Mouse (Mus musculus): ENCODE measurements at regions not wholly inside any gene's neighbourhood (a gene's known extent, or its start where the extent isn't known, plus 50 kb on each side); places are given as distances from the start of the nearest gene placed in this dataset.

DNA sequence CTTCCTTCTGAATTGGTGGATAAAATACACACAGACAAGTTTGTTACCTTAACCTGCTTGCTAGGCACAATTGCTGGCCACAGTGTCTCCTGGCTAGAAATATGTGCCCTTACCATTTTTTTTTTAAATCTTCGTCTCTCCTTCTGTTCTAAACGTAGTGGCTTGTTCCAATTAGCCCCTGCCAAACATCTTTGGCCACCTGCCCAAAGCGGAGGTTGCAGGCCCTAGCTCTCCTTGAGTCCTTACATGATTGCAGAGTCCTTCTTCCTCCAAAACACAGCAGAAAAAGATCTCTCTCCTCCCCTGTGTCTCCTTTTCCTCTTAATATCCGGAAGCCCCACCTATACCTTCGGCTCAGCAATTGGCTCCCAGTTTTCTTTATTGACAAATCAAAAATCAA, 986.8 kb downstream of the Robo2 start:
- DNase-seq (ENCODE audit: low spot score in 2 of 2) = no peak

DNA sequence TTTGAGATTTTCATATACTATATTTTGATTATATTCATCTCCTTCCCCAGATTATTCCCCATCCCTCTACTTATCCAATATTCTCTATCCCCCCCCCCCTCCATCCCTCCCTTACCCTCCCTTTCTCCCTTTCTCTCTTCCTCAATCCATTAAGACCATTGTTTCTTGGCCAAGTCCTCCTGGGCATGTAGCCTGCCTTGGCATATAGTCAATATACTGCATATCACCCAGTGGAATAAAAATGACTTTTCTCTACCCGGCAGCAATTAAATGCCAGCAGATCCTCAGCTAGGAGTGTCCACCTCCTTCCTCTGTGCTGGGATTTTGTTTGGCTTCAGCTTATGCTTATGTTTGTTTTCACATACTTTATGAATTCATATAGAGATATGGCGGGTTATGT, 987.3 kb downstream of the Robo2 start:
- DNase-seq (ENCODE audit: low spot score in 2 of 2) = no peak

DNA sequence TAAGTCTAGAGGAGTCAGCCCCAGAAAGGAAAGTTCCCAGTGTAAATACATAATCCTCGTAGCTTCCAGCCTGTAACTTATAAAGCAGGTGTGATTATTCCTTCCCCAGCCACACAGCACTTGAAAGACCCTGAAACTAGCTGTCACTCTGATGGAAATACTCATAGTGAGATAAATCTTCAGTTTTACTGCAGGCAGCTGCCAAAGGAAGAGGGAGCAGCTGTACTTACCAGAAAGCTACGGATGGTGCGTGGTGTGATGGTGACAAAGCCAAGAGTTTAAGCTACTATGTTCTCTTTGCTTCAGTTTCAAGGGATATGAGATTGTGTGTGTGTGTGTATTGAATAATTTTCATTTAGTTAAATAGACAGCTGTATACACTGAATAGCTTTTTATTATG, 1007.1 kb downstream of the Robo2 start:
- DNase-seq (ENCODE audit: low spot score in 2 of 2) = no peak

DNA sequence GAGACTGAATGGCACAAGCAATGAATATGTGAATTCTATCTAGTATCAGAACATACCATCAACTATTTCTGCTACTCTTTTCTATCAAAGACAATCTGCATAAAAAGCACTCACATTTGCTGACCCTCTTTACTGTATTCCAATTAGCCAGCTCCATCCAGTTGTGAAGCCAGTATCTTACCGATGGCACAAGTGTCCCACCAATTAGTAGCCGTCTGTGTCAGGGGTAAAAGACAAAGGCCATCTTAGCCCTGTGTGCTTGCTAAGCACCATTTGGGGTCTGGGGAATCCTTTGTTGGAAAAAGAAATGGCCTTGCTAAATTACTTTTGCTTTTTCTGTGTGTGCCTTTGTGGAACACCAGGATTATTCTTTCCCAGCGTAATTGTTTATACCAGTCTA, 1007.5 kb downstream of the Robo2 start:
- DNase-seq (ENCODE audit: low spot score in 2 of 2) = no peak

DNA sequence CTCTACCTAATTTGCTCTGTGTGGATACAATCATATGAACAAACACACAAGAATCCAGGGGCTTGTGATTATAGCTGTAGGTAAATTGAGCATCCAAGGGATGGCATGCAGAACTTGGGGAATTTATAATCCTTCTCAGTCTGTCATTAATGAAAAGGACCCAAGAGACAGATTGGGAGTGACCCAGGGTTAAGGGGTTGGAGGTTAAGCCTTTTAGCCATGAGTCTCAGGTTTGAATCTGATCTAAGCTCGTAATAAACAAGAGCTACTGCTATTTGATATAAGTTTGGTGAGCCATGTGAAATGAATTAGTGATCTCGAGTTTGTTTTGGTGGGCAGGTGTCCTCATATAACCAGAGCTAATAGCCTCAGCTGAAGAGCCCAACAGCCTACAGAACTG, 1032.6 kb downstream of the Robo2 start:
- DNase-seq (ENCODE audit: low spot score in 2 of 2) = no peak

DNA sequence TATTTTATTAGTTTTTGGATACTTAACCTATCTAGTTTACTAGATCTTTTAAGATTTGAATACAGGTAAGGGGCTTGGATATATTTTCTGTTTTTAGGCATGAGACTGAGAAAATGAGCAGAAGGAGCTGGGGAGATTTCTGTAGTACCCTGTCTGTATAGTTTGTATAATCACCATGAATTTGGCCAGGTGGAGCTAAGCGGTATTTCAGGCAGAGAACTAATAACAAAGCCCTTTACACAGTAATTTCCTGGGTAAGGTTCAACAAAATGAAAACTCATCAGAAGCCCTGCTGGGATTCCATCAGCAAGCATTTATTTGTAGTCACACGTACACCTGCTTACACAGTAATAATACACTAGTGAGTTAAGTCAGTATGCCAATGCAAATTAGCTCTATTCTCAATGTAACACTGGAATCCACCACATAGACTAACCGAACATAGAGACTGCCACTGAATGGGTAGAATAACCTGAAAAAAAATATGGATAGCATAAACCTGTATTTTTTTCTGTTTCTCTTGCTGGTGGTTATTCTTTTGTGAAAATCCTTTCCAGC, 1036.9 kb downstream of the Robo2 start:
- DNase-seq (ENCODE audit: low spot score in 2 of 2) = no peak

DNA sequence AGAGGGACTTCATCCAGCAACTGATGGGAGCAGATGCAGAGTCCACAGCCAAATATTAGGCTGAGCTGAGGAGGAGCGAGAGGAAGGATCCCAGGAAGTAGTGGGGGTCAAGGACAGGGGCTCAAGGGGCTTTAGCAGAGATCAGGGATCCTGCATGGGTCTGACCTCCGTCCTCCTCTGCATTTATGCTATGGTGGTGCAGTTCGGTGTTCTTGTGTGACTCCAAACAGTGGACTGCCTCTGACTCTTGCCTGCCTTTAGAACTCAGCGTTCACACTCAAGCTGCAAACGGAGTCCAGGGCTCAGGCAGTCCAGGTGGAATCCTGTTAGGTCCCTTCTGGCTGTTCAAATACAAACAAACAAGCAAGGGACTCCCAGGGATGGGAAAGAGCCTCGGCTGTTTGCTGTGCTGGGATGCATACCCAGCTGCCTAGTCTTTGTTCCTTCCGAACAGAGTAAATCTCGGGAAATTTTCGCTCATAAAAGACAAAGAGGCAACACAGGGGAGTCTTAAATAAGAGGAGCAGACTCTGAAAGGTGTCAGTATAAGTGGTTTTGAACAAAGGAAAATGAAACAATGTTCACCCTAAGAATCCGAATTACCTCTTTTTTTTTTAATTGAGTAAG, 1042.9 kb downstream of the Robo2 start:
- DNase-seq (ENCODE audit: low spot score in 2 of 2) = no peak

DNA sequence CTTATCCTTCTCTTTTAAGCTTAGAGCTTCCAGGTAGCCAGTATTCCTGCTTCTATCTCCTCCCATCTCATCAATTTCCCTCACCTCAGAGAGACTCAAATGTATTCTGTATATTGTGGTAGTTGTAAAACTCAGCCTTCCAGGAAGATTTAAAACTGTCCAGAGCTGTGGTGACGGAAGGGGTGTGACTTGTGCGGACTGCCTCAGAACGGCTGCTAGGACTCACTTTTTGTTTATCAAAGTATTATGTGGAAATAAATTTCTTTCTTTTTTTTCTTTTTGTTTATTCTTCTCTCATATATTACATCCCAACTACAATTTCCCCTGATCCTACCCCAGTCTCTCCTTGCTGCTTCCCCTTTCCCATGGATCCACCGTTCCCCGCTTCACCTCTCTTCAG, 1043.7 kb downstream of the Robo2 start:
- no peak for DNase-seq (ENCODE audit: low spot score in 2 of 2)

DNA sequence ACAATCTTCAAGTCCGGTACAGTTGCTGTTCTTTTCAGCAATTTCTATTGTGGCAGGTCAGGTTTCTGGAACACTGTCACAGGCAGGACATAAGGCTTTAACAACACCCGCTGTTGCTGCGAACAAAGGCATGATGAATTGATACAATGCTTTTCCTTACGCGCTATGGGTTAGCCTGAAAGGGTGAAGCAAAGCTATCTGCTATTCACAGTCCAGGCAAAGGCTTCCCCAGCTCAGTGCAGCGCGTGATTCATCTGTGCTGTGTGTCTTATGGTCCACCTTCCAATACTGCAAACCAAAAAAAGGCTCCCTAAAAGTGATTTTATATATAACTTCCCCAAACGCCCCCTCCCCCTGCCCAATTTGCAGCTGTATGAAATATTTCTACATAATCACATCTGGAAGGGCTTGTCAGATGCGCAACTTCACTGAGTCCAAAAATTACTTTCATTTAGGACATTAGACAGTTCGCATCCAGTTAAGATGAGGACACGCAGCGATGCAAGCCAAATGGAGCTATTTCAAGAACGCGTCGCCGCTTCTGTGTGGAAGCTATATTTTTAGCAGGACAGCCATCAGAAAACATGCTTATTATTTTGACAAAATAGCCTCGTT, 1044.3 kb downstream of the Robo2 start:
- DNase-seq (ENCODE audit: low spot score in 2 of 2) = no peak

DNA sequence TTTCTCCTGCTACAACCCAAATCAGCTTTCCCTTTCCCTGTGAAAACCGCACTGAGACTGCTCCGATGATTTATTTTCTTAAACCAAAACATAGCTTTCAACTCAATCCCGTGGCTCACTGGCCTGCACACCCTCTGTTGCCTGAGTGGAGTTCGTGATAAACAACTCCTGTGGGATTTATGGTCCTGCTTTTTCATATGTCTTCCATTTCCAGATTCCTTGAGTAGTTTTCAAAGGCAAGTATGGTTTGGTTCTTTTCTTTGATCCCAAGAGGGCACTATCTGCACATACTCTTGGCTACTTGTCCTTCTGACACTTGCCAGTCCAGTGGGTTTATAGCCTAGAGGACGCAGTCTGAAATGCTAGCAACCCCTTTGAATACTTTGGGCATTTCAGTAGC, 1042.6 kb downstream of the Robo1 start:
- no peak for DNase-seq (ENCODE audit: low spot score in 2 of 2)

DNA sequence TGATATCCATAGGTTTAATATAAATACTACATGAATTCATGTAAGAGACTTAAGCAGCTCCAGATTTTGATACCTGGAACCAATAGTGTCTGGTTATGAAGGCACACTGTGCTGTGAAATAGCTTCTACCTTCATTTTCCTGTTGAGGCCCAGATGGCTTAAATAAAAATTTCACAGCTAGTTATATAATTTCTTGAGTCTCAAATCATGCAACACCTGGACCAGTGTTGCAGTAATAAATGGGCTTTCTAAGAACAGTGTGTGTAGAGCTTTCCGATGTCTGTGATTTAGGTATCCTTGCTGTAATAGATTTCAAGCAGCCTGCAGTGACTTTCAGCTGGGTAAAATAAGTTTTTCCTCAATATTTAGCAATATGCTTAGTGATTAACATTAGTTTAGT, 1035.8 kb downstream of the Robo1 start:
- DNase-seq (ENCODE audit: low spot score in 2 of 2) = no peak

DNA sequence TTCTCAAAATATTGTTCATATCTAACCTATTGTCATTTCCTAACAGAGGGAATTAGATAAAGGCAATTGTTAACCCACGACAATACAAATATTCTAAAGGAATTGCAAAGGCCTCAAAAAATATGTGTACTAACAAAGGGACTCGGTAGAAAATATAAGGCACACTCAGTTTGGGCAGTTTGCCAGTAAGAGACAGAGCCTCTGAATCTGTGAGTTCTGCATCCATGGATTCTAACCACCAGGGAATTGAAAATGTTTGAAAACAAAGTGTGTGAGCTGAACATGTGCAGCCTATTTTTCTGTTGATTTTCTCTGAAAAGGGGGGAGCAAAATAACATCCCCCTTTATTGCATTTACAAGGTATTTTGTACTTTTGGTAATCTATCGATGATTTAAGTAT, 1035.4 kb downstream of the Robo1 start:
- no peak for DNase-seq (ENCODE audit: low spot score in 2 of 2)

DNA sequence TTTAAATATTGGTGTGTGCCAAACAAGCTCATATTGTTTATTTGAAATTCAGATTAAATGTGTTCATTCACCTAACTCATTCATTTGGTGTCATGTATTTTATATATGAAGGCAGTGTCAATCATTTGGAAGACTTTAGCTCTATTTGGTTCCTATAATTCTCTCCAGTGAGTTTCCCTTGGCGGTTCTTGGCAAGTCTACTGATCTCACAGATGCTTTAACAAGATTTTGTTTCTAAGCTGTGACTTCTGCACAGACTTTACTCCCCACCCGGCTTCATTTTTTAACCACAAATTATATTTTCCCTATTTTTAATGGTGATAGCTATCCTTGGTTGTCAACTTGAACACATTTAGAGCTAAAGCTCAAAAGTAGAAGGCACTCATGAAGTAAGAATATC, 1009.5 kb downstream of the Robo1 start:
- DNase-seq (ENCODE audit: low spot score in 2 of 2) = no peak

DNA sequence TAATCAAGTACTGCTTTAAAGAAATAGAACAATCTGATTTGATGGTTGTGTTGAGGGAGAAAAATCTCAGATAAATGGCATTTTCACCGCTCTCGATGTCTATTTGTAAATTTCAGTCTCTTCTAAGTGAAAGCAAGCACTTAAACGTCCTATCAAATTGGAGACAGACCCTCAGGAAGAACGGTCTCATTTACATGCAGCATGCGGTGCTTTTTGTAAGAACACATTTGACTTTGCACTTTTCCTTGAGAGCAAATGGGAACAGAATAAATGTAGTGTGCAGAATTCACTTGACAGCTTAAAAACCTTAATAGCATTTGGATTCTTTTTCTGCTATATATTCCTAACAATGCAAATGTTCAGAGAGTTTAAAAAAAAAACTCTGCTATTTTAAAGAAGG, 1002.0 kb downstream of the Robo1 start:
- no peak for DNase-seq (ENCODE audit: low spot score in 2 of 2)

DNA sequence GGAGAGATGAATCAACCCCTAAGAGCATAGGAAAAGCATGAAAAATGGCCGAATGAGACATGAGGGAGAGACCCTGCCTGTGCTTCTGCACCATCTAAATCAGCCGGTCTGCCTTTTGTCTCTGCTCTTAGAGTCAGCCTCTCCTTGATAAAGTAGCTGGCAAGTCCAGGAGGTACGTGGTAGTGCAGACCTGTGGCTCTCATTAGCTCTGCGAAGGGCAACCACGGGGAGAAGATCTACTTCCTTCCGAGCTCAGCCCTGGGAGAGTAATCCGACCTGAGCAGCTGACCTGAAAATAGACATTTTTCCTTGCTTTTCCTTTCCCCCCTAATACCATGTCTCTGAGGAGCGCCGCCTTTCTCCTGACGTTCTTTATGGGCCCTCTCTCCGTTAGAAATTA, 971.8 kb downstream of the Robo1 start:
- no peak for DNase-seq (ENCODE audit: low spot score in 2 of 2)

DNA sequence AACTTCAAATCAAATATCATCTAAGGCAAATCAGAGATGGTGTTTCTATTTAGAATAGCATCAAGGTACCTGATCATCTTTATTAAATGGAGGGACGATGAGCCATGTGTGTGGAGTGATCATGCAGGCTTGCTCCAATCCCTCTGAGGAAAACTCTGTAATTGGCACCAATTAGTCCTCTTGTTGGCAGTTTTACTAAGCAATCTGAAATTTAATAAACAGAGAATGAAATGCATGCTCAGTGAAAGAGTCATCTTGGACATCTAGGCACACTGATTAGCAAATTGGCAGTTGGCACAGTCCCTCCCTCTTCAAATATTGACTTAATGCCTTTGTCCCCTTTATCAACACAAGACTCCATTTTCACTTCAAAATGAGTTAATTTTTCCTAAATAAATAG, 951.6 kb downstream of the Robo1 start:
- no peak for DNase-seq (ENCODE audit: low spot score in 2 of 2)

DNA sequence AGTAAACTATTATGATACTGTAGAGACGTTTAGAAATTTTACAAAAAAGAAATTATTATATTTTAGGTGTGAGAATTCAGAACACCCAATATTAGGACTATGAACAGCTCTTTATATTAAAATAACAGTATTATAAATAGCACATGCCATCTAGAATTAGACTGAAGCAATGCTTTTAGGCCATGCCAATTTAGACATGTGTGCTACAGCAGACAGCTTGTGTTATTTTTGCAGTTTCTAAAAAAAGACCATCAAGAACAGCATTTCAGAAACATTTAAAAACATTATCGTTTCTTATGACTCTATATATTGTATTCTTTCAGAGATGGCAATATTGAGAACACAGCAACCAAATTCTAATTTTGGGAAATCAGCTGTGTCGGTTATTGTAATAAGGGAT, 951.2 kb downstream of the Robo1 start:
- no peak for DNase-seq (ENCODE audit: low spot score in 2 of 2)

DNA sequence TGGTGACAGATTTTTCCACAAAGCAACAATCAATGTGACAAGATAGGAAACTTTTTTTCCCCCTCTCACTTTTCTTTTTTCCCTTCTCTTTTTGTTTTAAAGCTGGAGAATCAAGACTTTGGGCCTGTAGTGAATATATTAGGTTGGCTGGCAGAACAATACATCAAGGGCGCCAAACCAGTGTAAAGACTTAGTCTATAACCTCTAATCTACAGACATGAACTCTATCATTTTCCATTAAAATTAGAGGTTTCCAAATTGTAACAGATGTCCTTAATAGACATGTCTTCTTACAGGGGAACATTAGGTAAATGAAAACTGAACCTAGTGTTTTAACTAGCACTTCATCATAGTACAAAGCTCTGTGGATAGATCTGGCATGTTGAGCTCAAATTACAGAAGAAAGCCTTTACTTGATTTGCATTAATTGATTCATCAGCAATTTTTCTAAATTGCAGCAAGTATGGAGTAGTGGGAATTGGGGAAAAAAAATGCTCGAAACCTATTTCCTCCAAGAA, 937.0 kb downstream of the Robo1 start:
- DNase-seq (ENCODE audit: low spot score in 2 of 2) = no peak

DNA sequence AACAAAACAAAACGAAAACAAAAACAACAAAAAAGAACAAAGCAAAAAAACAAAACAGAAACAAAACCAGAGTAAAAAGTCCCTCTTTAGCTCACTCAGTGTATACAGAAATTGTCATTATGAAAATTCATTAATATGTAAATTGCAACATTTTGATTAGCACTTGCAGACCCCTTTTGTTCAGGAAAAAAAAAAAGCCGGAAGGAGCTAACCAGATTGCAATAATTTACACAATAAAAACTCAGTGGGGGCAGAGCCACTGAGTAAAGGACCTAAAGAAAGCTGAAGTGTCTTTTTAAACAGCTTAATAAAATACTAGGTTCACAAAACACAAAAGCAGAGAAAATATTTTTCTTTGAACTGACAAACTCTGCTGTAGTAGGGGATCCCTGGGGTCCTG, 922.5 kb downstream of the Robo1 start:
- no peak for DNase-seq (ENCODE audit: low spot score in 2 of 2)

DNA sequence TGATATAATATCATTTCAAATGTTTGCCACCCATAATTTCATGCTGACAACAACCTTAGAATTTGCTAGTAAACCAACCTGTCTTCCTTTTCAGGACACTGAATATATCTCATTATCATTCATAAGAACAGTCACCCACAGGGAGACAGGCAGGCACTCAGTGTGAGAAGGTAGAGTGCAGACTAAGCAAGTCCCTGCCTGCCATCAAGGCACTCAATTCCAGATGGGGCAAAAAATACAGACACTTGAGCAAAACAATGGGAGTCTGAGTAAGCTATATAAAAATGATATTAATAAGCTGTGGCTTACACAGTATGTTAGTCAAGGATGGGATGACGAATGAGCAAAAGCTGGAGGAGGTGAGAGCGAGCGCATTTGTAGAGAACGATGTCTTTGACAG, 909.4 kb downstream of the Robo1 start:
- no peak for DNase-seq (ENCODE audit: low spot score in 2 of 2)

DNA sequence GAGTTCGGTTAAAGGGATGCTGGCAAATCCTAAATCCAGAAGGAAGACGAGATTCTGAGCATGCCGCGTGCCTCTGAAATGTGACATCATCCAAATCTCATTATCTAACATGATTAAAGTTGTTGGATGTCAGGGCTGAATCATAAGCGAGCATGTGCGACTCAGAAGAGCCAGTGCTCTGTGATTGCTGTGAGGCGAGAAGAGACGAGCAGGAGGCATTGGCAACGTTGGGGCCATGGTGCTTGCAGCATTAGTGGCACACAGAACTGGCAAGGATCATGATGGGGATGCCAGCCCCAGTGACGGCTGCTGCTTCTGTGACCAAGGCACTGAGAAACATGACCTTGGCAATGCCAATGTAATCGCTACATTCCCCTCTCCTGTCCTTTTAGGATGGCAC, 895.4 kb downstream of the Robo1 start:
- no peak for DNase-seq (ENCODE audit: low spot score in 2 of 2)

DNA sequence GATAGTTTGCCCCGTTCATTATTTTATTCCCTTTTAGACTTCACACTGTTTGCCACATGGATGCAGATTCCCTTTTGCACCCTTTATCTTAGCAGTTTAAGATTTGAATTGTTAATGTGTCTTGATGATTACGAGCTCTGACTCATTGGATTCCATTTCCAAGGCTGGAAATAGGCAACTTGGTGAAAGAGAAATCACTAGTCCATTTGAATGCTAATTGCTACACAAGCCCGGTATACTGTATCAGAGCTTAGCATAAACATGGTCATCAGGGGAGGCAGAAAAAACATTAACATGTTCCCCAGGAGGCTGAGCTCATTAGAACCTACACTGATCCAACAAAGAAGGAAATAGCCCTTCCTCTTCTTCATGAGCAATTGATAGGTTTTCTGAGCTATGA, 892.9 kb downstream of the Robo1 start:
- no peak for DNase-seq (ENCODE audit: low spot score in 2 of 2)

DNA sequence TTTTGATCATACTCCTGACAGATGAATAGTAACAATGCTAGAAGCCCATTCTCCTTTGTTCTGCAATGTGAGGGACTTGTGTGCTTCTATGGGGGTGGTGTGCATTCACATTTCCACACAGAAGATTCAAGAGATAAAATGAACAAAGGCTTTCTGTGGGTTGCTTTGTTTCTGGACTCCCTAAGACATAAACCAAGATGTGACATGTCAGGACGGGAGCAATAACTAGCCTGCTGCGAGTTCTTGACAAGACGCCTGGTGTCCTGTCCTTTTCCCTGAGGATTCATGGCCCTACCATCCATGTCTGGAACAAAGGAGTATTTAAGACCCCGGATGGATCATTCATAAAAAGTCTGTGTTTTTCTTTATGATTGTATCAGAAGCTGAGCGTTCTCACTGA, 874.7 kb downstream of the Robo1 start:
- DNase-seq (ENCODE audit: low spot score in 2 of 2) = no peak

DNA sequence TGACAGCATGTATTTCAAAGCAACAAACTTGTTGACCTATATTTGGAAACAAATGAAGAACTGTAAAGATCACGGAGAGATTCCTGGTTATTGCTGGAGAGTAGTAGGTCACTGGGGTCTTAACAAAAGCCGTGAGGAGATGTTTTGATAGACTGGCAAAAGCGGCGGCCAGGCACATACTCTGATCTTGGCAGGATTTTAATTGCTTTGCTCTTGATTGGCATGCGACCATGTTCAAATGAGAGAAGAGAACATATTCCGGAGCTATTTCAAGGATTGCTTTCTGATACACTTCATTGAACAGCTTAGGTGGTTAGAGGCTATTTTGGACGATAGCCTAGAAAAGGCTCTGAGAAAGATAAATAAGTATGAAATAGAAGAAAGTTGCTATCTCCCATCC, 874.2 kb downstream of the Robo1 start:
- no peak for DNase-seq (ENCODE audit: low spot score in 2 of 2)
